In the genomic region with DNA sequence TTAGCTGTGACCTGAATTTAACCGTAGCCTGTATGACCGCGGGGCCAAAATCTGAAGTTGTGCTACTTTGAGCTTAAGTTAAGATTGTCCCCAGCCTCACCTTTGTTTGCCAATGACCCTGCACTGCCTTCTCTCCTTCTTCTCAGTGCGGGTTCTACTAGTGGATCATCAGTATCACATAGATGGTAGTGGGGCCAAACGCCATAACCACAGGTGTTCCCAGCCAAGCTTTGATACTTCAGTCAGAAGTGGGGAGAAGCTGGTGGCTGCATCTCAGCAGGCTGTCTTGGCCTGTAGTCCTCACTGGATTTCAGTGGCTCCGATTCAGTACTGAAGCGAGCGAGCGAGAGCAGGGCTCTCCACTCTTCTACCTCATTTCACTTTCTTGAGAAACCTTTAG, we compare ENCODE assay signal across 8 mouse cellular contexts. TPM values are rescaled to one million over a fixed set of nuclear protein-coding genes. Genes with fewer than 3 reads are reported as not detected.
DNase-seq lines count a peak whose midpoint lies in the region; ATAC-seq and TF ChIP-seq lines count a peak whose summit lies in the region.

No protein-coding gene starts in this region.

- H3K4me3 ChIP-seq in lung, postnatal 0 days (ENCODE audit: low read depth, low read length) = peak overlapping the region; percentile 38; the same call in 1 of the 2 replicates
- peak overlapping the region; percentile 67 for H3K4me3 ChIP-seq in heart, embryonic 16.5 days (ENCODE audit: low read length)
- H3K4me3 ChIP-seq in limb, embryonic 11.5 days (ENCODE audit: low read depth, low read length) = peak overlapping the region; percentile 49
- peak overlapping the region; percentile 52 for H3K4me3 ChIP-seq in stomach, embryonic 15.5 days (replicated peaks)

- H3K27ac ChIP-seq in lung, postnatal 0 days (ENCODE audit: low read length) = no peak overlapping the region
- peak overlapping the region; percentile 73 for H3K27ac ChIP-seq in heart, embryonic 16.5 days (ENCODE audit: low read length)
- no peak overlapping the region for H3K27ac ChIP-seq in limb, embryonic 11.5 days (replicated peaks; ENCODE audit: low read depth, low read length)
- no peak overlapping the region for H3K27ac ChIP-seq in stomach, embryonic 15.5 days

- H3K4me2 ChIP-seq in lung, postnatal 0 days (replicated peaks; ENCODE audit: low read depth, low read length) = peak overlapping the region; percentile 66
- H3K4me2 ChIP-seq in heart, embryonic 16.5 days (ENCODE audit: low read depth, low read length) = peak overlapping the region; percentile 83
- peak overlapping the region; percentile 77 for H3K4me2 ChIP-seq in limb, embryonic 11.5 days (ENCODE audit: low read depth, severe bottlenecking)
- peak overlapping the region; percentile 94 for H3K4me2 ChIP-seq in stomach, embryonic 15.5 days

- no peaks in the 10 kb centered on the region for H3K9me3 ChIP-seq in lung, postnatal 0 days (ENCODE audit: low read length)
- no peaks in the 10 kb centered on the region for H3K9me3 ChIP-seq in heart, embryonic 16.5 days (replicated peaks; ENCODE audit: control insufficient read depth, low read length)
- H3K9me3 ChIP-seq in limb, embryonic 11.5 days (ENCODE audit: control insufficient read depth, low read length) = no peaks in the 10 kb centered on the region
- no peaks in the 10 kb centered on the region for H3K9me3 ChIP-seq in stomach, embryonic 15.5 days

- ATAC-seq in lung, postnatal 0 days = no peak
- no peak for ATAC-seq in heart, embryonic 16.5 days (replicated peaks; ENCODE audit: extremely low read depth, insufficient read depth, low FRiP score)
- ATAC-seq in limb, embryonic 11.5 days (ENCODE audit: insufficient number of reproducible peaks, low FRiP score, low TSS enrichment, low read depth) = no peak
- ATAC-seq in stomach, embryonic 15.5 days (ENCODE audit: insufficient read depth, low FRiP score, low read depth) = no peak

- no peak for DNase-seq in lung, postnatal 0 days (ENCODE audit: low spot score)
- DNase-seq in lung, postnatal 14 days = no peak
- DNase-seq in limb, embryonic 11.5 days (ENCODE audit: low spot score) = peak; percentile 27
- no peak for DNase-seq in thymus, adult 18-20 months
- no peak for DNase-seq in right cerebral cortex, adult 18-20 months
- no peak for DNase-seq in c-Kit-positive CD71-positive TER-119-positive erythroid progenitor cells, embryonic 14.5 days (ENCODE audit: low spot score)

- H3K4me1 ChIP-seq in lung, postnatal 0 days (ENCODE audit: insufficient read depth, low read depth, low read length) = no peaks in the 10 kb centered on the region
- peaks cover 13% of the 10 kb centered on the region for H3K4me1 ChIP-seq in heart, embryonic 16.5 days (ENCODE audit: control insufficient read depth, insufficient read depth, low read length)
- H3K4me1 ChIP-seq in limb, embryonic 11.5 days (ENCODE audit: control insufficient read depth, insufficient read depth, low read length) = no peaks in the 10 kb centered on the region
- H3K4me1 ChIP-seq in stomach, embryonic 15.5 days = peaks cover 3% of the 10 kb centered on the region; the same call in 1 of the 2 replicates

- no peak overlapping the region; the same call in 1 of the 2 replicates for H3K9ac ChIP-seq in lung, postnatal 0 days (replicated peaks; ENCODE audit: low read depth)
- H3K9ac ChIP-seq in heart, embryonic 16.5 days (ENCODE audit: low read length) = peak overlapping the region; percentile 84
- H3K9ac ChIP-seq in limb, embryonic 11.5 days (ENCODE audit: low read length) = no peak overlapping the region
- H3K9ac ChIP-seq in stomach, embryonic 15.5 days = no peak overlapping the region

- H3K36me3 ChIP-seq in lung, postnatal 0 days (ENCODE audit: insufficient read depth, low read length) = no peaks in the 10 kb centered on the region
- no peaks in the 10 kb centered on the region for H3K36me3 ChIP-seq in heart, embryonic 16.5 days (ENCODE audit: control insufficient read depth, insufficient read depth)
- no peaks in the 10 kb centered on the region for H3K36me3 ChIP-seq in limb, embryonic 11.5 days (ENCODE audit: control insufficient read depth, insufficient read depth, low read length)
- H3K36me3 ChIP-seq in stomach, embryonic 15.5 days = no peaks in the 10 kb centered on the region

- whole genome bisulfite sequencing in lung, postnatal 0 days = 23% methylated on average over 9 of the region's 9 CpGs
- WGBS in heart, embryonic 16.5 days = 25% methylated on average over 9 of the region's 9 CpGs
- WGBS in limb, embryonic 11.5 days = 26% methylated on average over 9 of the region's 9 CpGs
- 32% methylated on average over 9 of the region's 9 CpGs for WGBS in stomach, embryonic 15.5 days

- TF ChIP-seq CTCF in lung, postnatal 0 days (IDR thresholded peaks at IDR 0.05) = no peak

- TF ChIP-seq EP300 in lung, postnatal 0 days (IDR thresholded peaks at IDR 0.05) = no peak

- H3K27me3 ChIP-seq in lung, postnatal 0 days (replicated peaks; ENCODE audit: insufficient read depth, low read length) = no peaks in the 10 kb centered on the region
- H3K27me3 ChIP-seq in heart, embryonic 16.5 days (ENCODE audit: control insufficient read depth, insufficient read depth, low read length) = no peaks in the 10 kb centered on the region; the same call in 1 of the 2 replicates
- no peaks in the 10 kb centered on the region for H3K27me3 ChIP-seq in limb, embryonic 11.5 days (ENCODE audit: control insufficient read depth, insufficient read depth, low read length)
- H3K27me3 ChIP-seq in stomach, embryonic 15.5 days (replicated peaks) = no peaks in the 10 kb centered on the region

RNA-seq across cellular contexts. Expression of a gene that starts 0.7 kb away (rescaled TPM):
- polyA plus RNA-seq in lung, postnatal 0 days (2015; fragmentation: Nextera tagmentation; extraction: Ambion mirVana) = 8.3 and 9.8 TPM in 2 replicates
- 16.7 and 19.3 TPM in 2 replicates for polyA plus RNA-seq in heart, embryonic 16.5 days (2015; fragmentation: Nextera tagmentation; extraction: Ambion mirVana)
- 2.5 and 3.3 TPM in 2 replicates for polyA plus RNA-seq in limb, embryonic 11.5 days (2014; fragmentation: Nextera tagmentation; extraction: Ambion mirVana)
- polyA plus RNA-seq in stomach, embryonic 15.5 days (2015; fragmentation: Nextera tagmentation; extraction: Ambion mirVana) = 4.4 TPM in 2 replicates
